Mouse (Mus musculus) adipocyte (in vitro differentiated cells): ENCODE measurements at regions not wholly inside any gene's neighbourhood (a gene's known extent, or its start where the extent isn't known, plus 50 kb on each side); places are given as distances from the start of the nearest gene placed in this dataset.
A peak's percentile ranks its signal among the peaks of the same experiment; 100 is the strongest.

ENCODE experiments used
- DNase-seq: peaks from one replicate; pipeline ENCODE4 v3.0.0-alpha.2; 2016; ENCODE audit warnings: low spot score

DNA sequence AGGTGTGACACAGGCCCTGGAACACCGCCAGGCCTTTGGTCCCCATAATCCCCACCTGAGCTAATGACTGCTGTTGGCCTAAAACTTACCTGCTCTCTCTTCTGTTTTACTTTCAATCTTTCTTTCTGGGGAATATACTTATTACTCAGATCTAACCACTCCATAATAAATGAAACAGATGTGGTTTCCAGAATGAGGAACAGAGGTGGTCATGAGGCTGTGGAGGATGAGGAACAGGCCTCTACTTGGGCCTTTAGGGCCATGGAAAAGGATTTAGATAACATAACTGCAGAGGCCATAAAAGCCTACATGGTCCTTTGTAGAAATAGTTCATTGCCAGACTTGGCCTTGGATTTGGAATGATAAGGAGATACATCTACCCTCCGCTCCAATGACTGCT is 74.1 kb downstream of the B3gnt5 start:
- no peak for DNase-seq

DNA sequence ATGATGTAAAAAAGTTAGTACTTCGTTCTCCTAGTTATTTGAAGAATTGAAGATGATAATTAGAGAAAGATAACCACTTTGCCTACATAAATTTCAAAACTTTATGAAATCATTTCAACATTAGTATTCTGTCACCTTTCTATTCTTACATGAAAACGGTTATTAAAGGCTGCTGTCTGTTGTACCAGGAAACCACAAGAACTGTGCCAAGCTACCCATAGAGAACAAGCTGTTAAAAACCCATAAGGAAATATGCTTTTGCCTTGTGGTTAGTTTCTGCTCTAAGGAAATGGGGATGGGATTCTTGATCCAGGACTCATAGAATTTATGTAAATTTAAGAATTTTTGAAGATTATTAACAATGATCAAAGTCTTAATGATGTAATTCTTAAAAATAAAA is 74.7 kb downstream of the B3gnt5 start:
- DNase-seq, result no peak

DNA sequence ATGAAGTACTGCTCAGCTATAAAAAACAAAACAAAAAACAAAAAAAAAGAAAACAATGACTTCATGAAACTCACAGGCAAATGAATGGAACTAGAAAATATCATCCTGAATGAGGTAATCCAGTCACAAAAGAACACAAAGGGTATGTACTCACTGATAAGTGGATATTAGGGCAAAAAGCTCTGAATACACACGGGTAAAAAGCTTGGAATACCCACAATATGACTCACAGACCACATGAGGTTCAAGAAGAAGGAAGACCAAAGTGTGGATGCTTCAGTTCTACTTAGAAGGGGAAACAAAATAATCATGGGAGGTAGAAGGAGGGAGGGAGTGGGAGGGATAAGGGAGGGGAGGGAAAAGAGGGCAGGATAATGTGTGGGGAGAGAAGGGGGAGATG is 79.8 kb downstream of the B3gnt5 start:
- DNase-seq, result no peak

DNA sequence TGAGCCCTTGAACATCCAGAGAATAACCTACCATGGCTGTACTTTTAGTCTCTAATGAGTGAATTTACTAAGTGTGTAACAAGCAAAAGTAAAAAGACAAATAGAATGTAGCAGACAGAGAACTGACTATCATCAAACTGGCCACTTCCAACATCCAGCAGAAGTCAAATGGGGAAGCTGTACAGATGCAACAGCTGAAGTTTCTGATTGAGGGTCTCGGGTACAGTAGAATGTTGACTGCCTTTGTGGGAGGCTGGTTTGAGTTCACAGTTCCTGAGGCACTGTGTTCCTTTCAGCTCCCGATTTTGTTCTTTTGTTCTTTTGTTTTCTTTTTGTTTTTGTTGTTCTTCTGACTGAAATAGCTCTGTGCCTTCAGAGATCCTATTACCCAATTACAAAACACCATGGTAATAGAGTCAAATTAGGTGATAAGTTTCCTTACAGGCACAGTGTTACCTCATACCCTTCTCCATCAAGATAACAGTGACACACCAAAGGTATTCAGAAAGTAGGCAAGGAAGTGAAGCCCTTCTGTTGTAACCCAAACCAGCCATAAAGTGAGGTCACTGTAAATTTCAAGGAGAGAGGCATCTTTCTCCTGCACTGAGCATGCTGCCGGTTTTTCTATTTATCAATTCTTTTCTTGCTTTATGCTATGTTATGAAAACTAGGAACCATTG is 82.5 kb downstream of the B3gnt5 start:
- DNase-seq, result no peak

DNA sequence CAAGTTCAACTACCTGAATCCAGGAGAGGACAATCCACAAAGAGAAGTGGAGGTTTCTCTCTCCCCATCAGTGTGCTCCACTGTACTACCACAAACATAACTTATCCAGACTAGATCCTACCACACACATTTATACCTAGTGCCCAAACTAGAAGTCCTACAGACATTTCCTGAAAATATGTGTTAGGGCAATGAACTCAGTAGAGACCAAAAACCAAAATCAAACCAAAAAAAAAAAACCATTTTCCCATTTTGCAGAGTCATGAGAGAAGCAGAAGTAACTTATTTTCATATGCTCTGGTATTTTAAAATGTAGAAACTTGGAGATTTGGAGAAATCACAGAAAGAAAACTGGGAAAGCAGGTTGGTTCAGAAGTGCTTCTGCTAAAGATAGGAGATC is 83.7 kb downstream of the B3gnt5 start:
- no peak for DNase-seq

DNA sequence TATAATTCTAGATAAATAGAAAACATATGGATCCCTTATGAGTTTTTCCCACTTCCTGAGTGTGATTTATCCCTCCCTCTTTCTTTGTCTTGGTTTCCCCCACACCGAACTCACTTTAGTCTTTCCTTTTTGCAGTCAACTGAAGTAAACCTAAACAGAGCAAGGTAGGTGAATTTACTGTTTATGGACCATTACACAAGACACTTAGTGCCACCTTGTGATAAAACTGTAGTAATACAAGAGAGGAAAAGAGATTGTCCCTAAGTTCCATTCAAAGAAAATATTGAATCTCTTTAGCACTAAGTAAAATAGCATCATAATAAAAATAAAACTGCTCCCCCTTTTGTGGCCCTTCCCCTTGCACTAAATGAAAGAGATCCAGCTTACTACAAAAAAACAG is 88.4 kb downstream of the B3gnt5 start:
- DNase-seq, result peak; percentile 19

DNA sequence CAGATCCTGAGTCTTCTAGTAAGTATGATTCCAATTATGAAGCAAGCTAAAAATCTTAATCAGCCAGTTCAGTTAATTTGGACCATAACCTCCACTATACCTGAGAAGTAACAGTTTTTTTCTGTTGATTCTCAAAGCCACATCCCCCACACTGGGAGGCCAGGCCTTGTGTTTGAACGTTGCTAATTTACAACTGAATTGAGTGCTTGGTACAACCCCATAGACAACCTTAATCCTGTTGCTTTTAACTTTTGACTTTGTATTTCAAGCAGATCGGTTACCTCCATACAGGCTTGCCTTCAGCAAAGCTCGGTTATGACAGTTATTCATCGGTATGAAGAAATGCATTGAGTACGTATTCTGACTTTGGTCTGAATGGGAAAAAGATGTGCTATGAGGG is 105.3 kb downstream of the B3gnt5 start:
- DNase-seq, result no peak

DNA sequence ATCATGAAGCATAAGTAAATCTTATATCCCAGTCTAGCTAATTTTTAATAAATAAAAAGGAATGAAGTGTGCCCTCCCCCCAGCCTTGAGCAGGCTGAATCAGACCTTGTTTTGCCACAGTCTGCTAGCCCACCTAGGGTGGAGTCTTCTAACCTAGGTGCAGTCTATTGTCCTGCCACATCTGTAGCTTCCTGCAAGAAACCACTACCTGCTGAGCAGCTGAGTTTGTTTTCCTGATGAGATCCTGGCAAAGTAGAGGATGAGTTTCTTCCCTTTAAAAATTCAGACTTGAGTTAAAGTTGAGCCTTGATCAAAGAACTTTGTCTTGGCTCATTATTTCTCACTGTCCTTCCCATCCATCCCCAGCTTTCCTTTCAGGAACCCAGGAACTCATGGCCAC is 105.9 kb downstream of the B3gnt5 start:
- DNase-seq, result no peak

DNA sequence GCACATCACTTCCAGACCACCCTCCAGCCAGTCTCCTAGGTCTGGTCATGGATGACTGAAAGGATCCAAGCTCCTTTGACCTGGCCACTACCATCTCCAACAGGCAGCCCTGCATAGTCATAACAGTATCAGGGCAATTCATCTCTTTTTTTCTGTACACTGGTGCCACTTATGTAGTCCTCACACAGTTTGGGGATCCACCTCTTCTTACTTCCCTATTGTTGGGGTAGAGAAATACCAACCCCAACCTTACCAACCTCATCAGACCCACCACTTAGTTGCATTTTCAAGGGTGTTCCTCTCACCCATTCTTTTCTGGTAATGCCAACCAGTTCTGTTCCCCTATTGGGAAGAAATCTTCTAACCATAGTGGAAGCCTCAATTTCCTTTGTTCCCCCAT is 109.4 kb downstream of the B3gnt5 start:
- DNase-seq, result no peak

DNA sequence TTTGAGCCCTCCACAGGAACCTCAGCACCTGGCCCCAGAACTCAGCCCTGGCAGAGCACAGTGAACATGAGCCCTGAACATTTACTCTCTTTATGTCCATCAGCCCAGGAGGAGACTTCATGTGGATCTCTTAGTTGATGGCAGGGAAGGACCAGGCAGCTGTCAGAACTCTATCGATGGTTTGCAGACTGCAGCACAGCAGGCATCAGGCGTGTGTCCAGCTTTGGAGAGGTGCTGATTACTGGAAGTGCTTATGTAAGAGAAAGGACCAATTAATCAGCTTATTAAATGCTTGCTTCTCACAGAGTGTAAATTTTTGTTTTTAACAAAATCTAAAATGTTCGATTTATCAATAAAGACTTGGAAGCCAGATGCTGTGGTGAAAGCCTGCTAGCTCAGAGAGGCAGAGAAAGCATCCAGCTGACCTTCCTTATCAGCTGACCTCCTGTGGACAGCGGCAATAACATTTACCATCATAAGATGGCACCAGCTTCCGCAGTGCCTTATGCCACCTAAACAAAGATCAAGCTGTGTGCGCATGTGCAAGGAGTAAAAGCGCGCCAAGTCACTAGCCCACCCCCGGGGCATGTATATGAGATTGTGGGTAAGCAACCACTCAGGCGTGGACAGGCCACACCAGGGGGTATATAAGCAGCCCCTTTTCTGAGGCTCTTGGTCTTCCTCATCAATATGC is 105.8 kb downstream of the Klhl6 start:
- DNase-seq, result no peak

DNA sequence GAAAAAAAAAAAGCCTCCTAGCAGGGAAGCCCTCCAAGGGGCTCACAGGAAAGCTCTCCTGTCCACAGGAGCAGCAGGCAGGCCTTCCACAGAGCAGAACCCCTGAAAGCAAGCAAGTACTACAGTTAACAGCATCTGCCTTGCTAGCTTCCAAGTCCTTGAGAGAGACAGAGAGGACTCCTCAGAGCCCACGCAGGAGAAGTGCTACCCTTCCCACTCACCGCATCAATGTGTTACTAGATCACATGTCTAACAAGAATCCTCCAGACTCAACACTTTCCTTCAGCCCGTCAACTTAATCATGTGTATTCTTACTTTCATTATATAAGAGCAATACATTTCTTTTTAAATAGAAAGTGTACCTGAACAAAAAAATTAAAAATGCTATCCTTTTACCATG is 99.9 kb downstream of the Klhl6 start:
- DNase-seq, result no peak

DNA sequence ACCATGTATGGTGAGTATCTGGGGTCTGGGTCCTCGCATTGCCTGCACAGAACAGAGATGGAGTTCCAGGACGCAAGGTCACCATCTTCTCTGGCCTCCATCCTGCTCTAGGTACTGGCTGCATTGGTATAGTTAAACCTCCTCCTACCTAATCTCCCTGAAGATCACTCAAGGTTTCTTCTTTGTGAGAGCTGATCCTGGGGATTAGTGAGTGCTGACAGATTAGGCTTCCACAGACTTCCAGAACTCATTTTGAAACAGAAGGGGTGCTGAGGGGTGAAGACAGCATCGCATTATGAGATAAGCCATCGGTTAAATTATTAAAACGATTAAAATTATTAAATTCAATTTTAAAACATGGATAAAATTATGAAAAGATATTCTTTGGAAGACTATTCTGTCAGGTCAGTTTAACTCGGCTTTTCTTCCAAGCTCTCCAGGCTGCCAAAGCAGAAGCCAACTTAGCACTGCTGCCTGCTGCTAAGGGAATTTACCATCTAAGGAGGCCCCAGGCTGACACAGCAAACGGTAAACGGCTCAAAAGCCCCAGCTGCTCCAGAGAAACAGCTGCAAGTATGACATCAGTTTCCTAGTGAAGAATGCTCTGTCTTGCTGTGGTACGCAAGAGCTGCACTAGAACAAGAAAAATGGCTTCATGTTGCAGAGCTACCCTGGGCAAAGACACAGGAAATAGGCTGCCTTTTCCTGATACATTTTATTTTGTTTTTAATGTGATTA is 98.9 kb downstream of the Klhl6 start:
- DNase-seq, result no peak

DNA sequence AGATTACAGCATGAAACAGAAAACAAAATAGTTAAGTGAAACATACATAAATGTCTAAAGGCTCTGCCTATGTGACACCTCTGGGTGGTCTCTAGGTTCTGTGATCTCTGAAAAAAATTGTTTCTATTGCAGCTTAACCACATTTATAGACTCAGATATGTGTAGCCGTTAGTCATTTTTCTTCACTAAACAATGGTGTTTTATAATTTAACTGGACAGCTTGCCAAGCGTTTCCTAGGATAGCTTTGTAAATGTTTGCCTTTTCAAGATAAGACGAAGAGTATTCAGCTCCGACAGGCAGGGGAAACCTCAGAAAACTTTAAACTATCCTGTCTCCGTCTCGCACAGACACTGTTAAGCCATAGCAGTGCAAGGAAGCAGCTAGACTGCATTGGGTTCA is 98.3 kb downstream of the Klhl6 start:
- no peak for DNase-seq

DNA sequence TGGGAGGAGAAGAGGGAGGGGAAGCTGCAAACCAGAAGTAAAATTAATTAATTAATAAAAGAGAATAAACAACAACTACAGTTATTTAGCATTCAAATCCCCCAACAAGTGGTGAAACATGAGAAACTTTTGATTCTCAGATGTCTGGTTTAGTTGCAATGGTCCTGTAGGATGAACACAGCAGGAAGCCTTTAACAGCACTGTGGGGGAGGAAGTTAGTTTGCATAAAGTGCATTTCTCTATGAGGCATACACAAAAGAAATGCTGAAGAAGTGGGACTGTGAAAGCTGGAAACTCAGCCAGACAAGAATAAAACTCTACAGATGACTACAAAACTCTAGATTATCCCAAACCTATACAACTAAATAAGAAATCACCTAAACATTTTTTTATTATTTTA is 96.2 kb downstream of the Klhl6 start:
- DNase-seq, result no peak

DNA sequence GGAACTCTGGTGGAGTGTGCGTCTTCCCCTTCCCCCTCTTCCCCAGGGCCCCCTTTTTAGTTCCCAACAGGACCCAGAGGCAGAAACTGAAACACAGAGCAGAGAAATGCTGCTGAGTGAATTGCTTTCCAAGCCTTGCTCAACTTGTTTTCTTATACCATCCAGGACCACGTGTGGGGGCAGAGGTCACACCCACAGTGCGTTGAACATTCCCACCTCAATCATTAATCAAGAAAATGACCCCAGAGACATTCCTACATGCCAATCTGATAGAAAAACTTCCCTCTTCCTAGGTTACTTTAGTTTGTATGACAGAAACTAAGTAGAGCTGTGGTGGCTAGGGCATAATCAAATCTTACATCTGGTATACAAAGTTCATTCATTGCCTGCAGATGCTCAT is 93.3 kb downstream of the Klhl6 start:
- DNase-seq, result no peak

DNA sequence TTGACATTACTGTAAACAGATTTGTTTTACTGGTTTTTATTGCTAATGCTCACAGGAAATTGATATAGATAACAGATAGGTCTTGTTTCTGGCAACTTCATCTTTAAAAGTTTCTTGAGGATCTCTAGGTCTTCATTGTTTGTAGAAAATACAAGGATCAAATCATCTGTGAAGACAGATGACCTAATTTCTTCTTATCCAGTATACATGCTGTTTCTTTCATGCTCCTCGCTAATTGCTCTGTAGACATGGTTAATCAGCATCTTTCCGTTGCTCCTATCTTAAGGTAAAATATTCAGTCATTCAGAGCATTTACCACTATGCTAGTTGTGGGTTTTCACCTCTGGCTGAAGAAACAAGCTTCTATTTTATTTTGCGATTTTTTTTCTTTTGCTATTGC is 91.4 kb downstream of the Klhl6 start:
- no peak for DNase-seq

DNA sequence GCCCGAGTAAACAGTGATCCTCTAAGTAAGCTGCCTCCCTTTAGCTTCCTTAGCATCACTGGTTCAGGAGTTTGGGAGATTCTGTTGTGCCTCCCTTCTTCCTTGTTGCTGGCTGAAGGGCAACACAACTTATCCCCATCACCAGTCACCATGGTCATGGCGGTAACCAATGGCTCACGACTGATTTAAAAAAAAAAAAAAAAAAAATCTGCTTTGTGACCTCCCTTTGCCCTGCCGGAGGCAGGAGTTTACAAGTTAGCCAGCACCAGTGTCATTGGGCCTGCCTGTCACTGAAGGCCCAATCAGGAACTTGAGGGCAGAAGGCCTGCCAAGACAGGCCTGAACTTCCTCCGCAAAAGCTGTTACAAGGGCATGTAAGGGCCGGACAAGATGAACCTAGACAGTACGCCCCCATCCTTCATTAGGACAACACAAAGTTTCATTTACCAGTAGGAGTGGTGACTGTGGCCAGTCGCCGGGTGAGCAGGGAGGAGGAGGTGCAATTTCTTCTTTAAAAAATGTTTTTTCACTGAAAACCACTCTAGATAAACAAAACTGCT is 88.3 kb downstream of the Klhl6 start:
- DNase-seq, result no peak
